Mouse (Mus musculus) lung, postnatal 4 days (tissue): ENCODE data around the gene Prkn.

ENCODE experiments used
- DNase-seq, 2 experiments: peaks; one replicate each; pipeline ENCODE4 v3.0.0; 2021

The Prkn gene

GRCm38 (mm10) chr17:11767301-11767700, 927.1 kb downstream of the Prkn start:
- DNase-seq, result no peak

- DNase-seq, result no peak
Observed at GRCm38 (mm10) chr17:11768345-11768744, 928.2 kb downstream of the Prkn start.

GRCm38 (mm10) chr17:11768971-11769370, 928.8 kb downstream of the Prkn start:
- DNase-seq, result no peak

GRCm38 (mm10) chr17:11769513-11769912, 929.3 kb downstream of the Prkn start:
- DNase-seq, result no peak

DNA sequence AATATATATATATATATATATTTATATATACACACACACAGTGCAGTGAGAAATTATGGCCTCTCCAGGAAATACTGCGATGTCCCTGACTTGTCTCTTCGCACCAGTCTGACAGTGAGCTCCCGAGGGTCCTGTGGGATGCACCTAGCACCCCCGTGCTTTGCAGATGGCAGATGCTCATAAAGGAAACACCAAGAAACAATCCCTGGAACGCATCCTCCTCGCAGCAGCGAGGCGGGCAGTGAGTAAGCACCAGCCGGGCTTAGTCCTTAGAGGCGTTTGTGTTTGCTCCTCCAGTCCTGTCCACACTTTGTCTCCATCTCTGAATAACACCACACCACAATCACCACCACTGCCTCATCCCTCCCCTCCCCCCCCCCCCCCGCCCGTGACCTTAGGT, 939.4 kb downstream of the Prkn start:
- no peak for DNase-seq

DNA sequence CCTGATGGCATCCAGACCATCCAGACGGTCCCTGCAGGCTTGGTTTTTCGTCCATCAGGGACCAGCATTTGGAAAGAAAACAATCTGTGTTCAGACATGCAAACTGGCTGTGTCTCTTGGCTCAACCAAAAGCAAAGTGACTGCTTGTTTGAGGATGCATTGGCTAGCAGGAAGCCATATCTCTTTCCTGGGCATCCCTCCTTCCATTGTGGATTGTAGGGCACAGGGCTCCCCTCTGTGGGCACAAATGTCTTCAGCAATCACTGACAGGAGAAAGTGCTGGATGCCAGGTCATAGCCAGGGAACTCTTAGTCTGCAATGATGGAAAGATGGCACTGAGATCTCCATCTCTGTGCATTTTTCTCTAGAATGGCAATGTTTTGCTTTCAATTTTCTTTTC, 939.8 kb downstream of the Prkn start:
- DNase-seq, result no peak

DNA sequence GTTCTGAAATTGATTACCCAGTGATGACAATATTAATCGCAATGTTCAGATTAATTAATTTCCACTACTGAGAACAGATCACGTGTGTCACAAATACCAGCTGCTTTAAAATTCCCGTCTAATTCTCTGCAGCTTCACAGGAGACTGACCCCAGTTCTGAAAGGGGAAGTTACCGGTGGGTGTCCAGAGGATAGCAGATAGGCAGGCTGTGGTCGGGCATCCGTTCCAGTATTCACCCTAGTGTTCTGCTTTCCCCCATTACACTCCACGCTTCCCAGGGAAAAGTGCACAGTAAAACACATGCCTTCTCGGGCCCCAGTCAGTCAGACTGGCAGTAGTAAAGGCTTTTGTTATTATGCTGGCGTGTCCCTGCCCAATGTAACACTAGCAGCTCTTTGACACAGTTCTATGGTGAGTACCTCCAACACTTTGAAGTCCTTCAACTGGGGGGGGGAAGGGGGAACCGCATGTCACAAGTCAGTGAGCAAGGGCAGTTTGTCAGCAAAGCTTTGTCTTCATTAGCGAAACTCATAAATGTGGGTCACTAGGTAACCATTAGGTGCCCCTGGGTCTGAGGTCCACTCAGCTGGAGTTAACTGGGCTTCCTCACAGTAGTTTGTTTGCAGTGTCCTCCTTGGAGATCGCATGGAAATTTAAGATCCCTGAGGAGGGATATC, 940.8 kb downstream of the Prkn start:
- DNase-seq, result no peak

DNA sequence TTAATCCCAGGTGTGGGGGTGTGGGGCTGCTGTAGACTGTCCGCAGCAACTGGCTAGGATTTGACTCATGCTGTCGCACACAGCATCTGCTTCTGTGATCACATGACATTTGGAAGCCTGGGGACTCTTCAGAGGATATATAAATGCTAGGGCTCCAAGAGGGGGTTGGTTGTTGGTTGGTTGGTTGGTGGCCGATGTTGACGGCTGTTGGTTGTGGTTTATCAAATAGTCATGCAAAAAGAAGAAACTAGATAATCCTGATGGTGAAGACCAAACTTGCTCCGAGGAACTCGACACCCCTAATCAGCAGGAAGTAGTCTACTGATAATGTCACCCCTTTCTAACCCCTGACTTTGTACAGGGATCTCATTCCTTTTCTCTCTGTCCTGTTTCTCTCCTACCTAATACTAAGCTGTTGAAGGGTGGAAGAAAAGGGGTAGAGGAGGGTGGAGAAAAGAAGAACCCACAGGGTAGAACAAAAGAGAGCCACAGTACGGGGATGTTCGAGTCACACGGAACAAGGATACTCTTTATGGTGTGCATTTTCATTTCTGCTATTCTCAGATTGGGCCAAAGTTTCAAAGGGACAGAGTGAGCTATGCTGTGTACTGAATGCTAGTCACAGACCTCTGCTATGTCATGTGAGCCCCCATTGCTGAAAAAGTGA, 948.2 kb downstream of the Prkn start:
- no peak for DNase-seq

DNA sequence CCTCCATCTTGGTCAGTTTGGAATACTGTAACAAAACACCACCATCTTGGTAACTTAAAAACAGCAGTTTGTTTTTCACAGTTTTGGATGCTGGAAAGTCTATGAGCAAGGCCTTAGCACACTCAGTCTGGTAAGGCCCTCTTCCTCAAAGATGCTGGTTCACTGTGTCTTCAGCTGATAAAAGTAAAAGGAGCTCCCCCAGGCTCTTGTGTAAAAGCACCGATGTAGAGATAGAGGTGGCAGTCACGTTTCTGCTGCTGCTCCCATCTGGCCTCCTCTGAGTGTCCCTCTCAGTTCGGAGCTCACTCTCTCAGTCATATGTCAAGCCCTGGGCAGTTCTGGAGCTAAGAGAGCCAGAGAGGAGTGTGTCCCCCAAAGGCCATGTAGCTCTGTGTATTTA, 955.8 kb downstream of the Prkn start:
- no peak for DNase-seq

DNA sequence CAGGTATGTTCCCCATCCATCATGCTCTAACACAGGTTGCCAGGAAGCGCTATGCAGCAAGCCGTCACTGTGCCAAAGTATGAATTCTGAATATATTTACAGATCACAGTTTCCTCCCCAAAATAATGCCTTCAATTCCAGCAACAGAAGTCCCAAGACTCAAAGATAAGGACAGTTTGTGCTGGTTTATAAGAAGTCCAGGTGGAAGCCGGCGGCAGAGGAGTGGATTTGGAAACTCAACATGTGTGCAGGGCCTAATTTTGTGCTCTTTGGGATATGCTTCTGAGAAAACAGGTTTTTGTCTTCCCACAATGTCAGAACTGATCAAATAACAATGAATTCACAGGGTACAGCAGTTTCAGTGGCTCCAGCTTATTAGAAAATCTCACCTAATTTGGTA, 961.0 kb downstream of the Prkn start:
- no peak for DNase-seq

DNA sequence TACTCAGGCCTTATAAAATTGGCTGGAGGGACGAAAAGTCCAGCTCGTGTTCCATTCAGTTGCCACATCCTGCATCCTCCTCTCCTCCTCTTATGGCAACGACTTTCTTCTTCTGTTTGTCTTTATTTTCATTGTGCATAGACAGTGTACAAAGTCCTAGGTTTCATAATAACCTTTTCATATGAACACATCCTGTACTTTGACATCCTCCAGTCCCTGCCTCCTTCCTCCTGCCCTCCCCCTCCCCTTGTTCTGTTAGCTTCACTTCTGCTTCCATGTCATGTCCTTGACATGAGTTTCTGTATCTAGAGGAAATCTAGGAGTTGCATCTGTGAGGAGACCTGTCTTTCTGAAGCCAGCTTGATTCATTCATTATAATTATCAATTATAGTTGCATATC, 967.1 kb downstream of the Prkn start:
- DNase-seq, result no peak

GRCm38 (mm10) chr17:11817886-11818285, 977.7 kb downstream of the Prkn start:
- DNase-seq, result no peak

GRCm38 (mm10) chr17:11819506-11819905, 979.3 kb downstream of the Prkn start:
- DNase-seq, result no peak

- no peak for DNase-seq
Observed at GRCm38 (mm10) chr17:11820757-11821156, 980.6 kb downstream of the Prkn start.

- DNase-seq, result no peak
Observed at GRCm38 (mm10) chr17:11829501-11829900, 989.3 kb downstream of the Prkn start.

- no peak for DNase-seq
Observed at GRCm38 (mm10) chr17:11837121-11837520, 996.9 kb downstream of the Prkn start.

- no peak for DNase-seq
Observed at GRCm38 (mm10) chr17:11844436-11844835, 1004.3 kb downstream of the Prkn start.

GRCm38 (mm10) chr17:11844989-11845388, 1004.8 kb downstream of the Prkn start:
- no peak for DNase-seq

DNA sequence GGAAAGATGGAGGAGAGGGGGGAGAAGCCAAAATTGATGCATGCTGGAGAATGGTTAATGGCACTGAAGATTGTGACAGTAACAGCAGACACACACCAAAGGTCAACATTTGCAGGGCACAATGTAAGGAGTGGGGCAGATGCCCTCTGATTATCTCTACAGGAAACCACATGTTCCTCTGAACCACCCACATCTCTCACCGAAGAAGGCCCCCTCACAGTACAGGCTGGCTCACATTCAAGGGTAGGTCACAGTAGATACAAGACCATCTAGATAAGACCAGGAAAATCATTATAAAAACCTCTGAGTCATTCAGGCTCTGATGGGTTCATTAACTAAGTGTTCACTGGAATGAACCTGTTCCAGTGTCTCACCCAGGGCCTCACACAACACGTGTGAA, 1005.3 kb downstream of the Prkn start:
- DNase-seq, result no peak

GRCm38 (mm10) chr17:11854571-11854970, 1014.4 kb downstream of the Prkn start:
- no peak for DNase-seq

DNA sequence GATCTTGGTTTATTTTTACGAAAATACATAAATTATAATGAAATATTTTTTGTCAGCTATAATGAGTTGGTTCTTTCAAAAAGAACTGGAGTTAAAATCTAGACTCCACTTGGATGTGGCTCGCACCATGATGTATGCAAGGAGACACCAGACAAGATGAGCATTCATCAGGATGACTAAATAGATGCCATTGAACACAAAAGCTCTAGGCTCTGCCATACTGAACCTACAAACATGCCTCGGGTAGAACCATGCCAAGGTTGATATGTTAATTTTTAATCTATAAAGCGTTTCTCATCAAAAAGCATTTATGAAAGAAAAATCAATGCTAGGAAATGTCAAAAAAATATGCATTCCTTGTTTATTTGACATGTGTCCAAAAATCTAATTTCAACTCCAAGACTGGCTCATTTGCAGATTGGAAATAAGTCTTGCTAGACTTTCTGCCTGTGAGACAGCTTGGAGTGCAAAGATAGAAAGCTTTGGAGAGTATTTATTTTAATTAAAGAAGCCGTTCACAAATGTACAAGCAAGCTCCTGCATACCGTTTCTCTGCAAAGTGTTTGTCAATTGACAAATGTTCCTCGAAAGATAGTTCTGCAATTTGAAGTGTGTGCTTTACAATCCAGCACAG, 1018.7 kb downstream of the Prkn start:
- no peak for DNase-seq

GRCm38 (mm10) chr17:11861178-11861577, 1021.0 kb downstream of the Prkn start:
- DNase-seq, result no peak

GRCm38 (mm10) chr17:11862360-11862759, 1022.2 kb downstream of the Prkn start:
- no peak for DNase-seq

- DNase-seq, result no peak
Observed at GRCm38 (mm10) chr17:11863017-11863416, 1022.8 kb downstream of the Prkn start.
